Mouse (Mus musculus): ENCODE results near the gene Erf. TPM values are rescaled to one million over a fixed set of nuclear protein-coding genes. Genes with fewer than 3 reads are reported as not detected.

Gene Erf
- polyA plus RNA-seq, 1 experiment = 44.8 TPM

DNA sequence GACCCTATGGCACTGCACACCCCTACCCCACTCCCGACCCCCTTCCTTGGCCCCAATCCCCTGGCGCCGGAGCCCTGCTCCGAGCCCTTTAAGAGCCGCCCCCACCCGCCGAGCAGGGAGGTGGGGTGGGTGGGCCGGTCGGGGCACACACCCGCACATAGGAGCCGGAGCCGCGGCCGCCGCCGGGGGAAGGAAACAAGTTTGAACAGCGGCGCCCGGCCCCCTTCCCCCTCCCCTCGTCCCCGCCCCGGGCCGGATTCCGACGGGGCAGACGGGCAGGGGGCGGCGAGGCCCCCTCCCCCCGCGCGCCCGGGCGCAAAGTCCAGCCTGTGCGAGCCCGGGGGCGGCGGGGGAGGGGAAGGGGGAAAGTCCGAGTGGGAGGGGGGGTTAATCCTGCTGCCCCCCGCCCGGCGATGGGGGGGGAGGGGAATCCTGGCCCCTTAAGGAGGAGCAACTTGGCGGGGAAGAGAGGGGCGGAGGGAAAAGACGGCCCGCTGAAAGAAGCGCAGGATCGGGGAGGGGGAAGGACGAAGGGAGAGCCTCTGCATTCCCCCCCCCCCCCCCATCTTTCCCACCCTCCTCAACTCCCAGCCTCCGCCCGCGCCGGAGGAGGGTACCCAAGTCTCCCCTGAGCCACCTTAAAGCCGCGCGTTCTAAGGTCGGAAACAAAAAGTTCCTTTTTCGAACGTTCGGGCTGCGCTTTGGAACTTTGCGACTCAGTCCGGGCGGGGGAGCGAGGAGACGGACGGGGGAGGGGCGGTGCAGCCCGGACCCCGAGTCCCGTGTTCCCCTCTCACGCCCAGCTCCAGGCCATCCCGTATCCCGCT lies 1.0 kb downstream of the Erf start:
- peaks cover 18% of the 10 kb centered on the region for H3K36me3 ChIP-seq (replicated peaks; ENCODE audit: low read length)
- no peaks in the 10 kb centered on the region for H3K9me3 ChIP-seq
- H3K4me3 ChIP-seq (replicated peaks) = peak overlapping the region; percentile 97
- peaks cover 58% of the 10 kb centered on the region for H3K4me1 ChIP-seq
- TF ChIP-seq GATA1 (IDR thresholded peaks at IDR 0.05; ENCODE audit: borderline replicate concordance, low read length) (no peak), FLI1 (IDR thresholded peaks at IDR 0.05; ENCODE audit: low read length) (no peak)
- peaks cover 3% of the 10 kb centered on the region for H3K27me3 ChIP-seq (replicated peaks)

- peaks cover 2% of the 10 kb centered on the region for H3K27me3 ChIP-seq (replicated peaks)
- H3K9me3 ChIP-seq = no peaks in the 10 kb centered on the region
- no peak for TF ChIP-seq FLI1 (IDR thresholded peaks at IDR 0.05; ENCODE audit: low read length)
- no peak for TF ChIP-seq GATA1 (IDR thresholded peaks at IDR 0.05; ENCODE audit: borderline replicate concordance, low read length)
- peaks cover 59% of the 10 kb centered on the region for H3K4me1 ChIP-seq
- H3K36me3 ChIP-seq (replicated peaks; ENCODE audit: low read length) = peaks cover 23% of the 10 kb centered on the region
- H3K4me3 ChIP-seq (replicated peaks) = peak overlapping the region; percentile 97
Observed at GRCm38 (mm10) chr7:25248846-25249313, 1.7 kb downstream of the Erf start.

DNA sequence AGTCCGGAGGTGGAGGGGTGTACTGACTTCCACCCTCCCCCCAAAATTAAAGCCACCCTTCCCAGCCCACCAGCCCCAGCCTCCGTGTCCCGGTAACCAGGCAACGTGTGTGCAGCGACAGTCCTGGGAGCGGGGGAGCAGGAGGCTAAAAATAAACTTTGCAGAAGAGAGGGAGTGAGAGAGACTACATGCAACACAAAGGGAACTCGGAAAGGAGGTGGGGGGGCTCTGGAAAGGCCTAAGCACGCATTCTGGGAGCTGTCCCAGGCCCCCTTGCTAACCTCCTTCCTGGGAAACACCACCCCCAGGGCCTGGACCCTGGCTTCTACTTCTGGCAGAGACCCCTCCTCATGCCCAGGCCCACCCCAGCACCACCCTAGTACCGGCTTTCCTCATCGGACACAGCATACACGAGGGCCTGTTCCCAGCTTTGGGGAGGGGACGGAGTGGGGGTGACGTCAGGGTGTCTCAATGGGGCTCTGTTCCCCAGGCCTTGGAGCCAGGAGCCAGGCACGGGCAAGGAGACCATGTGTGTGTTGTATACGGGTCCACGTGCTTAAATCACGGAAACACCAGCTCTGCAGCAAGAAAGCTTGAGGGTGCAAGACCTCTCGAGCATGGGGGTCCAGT lies 2.4 kb downstream of the Erf start:
- no peaks in the 10 kb centered on the region for H3K9me3 ChIP-seq
- H3K4me1 ChIP-seq = peaks cover 59% of the 10 kb centered on the region
- peaks cover 26% of the 10 kb centered on the region for H3K36me3 ChIP-seq (replicated peaks; ENCODE audit: low read length)
- TF ChIP-seq FLI1 (IDR thresholded peaks at IDR 0.05; ENCODE audit: low read length) = no peak
- TF ChIP-seq GATA1 (IDR thresholded peaks at IDR 0.05; ENCODE audit: borderline replicate concordance, low read length) = no peak
- H3K4me3 ChIP-seq (replicated peaks) = peak overlapping the region; percentile 97
- H3K27me3 ChIP-seq (replicated peaks) = peaks cover 2% of the 10 kb centered on the region

DNA sequence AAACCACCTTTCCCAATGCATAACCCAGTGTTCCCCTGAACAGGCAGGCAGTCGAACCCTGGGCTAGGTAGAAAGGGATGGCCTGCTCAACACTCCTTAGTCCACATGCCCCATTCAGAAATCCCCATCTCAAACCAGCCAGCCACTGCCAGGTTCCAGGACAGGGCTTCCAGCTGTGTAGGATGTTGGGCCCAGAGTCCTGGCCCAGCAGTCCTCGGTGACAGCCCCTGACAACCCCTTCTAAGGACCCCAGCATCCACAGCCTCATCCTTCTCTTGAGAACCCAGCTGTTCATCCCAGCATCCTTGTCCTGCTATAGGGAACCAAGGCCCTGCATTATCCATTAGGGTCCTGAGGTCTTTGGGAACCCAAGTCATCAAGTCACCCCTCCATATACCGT lies 3.1 kb downstream of the Erf start:
- no peaks in the 10 kb centered on the region for H3K9me3 ChIP-seq
- H3K4me1 ChIP-seq = peaks cover 59% of the 10 kb centered on the region
- no peak for TF ChIP-seq FLI1 (IDR thresholded peaks at IDR 0.05; ENCODE audit: low read length)
- no peak for TF ChIP-seq GATA1 (IDR thresholded peaks at IDR 0.05; ENCODE audit: borderline replicate concordance, low read length)
- peaks cover 2% of the 10 kb centered on the region for H3K27me3 ChIP-seq (replicated peaks)
- H3K4me3 ChIP-seq (replicated peaks) = peak overlapping the region; percentile 15
- H3K36me3 ChIP-seq (replicated peaks; ENCODE audit: low read length) = peaks cover 33% of the 10 kb centered on the region

DNA sequence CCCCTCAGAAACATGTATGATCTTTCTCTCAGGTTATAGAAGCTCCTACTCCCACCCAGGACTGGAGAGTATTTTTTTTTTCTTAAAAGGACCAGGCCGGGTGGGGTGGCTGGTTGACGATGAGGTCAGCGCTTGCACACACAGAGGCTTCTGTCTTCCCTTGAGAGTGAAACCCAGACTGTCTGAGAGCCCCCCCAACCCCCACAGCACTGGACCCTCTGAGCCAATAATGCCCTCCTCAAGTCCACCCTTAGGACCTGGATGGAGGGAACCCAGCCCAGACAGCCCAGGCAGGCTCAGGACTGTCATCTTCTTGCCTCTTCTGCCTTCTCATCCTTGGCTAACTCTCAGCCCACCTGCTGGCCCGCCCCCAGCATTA lies 3.8 kb downstream of the Erf start:
- TF ChIP-seq GATA1 (IDR thresholded peaks at IDR 0.05; ENCODE audit: borderline replicate concordance, low read length) = no peak
- no peak for TF ChIP-seq FLI1 (IDR thresholded peaks at IDR 0.05; ENCODE audit: low read length)
- Histone ChIP-seq H3K4me1 (peaks cover 56% of the 10 kb centered on the region), H3K27me3 (replicated peaks) (peaks cover 2% of the 10 kb centered on the region), H3K9me3 (no peaks in the 10 kb centered on the region), H3K4me3 (replicated peaks) (peak overlapping the region; percentile 82), H3K36me3 (replicated peaks; ENCODE audit: low read length) (peaks cover 34% of the 10 kb centered on the region)

DNA sequence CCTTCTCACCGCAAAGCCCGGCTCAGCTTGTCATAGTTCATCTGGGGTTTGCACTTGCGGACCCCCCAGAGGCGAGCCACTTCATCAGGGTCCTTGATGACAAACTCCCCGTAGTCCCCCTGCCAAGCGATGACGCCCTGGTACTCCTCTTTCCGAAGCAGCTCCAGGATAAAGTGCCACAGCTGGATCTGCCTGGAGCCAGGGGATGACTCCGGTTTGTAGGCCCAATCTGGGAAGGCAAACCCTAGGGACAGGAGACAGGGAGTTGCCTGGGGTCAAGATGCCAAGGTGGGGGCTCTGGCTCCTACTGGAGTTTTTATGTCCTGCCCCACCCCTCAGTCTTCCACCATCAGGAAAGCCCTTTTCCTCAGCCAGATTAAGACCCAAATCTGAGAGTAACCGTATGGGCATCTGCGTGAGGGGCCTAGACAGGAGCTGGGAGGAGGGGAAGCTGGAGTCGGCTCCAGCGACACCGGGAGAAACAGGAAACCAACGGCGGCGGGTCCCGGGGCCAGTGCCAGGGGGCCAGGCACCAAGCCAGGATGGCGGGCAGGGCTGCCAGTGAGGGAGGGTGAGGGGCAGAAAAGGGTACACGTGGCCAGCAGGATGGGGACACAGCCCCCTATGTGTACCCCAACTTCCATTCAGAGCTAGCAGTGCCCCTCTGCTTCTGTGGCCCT lies 4.3 kb downstream of the Erf start:
- no peaks in the 10 kb centered on the region for H3K9me3 ChIP-seq
- peaks cover 56% of the 10 kb centered on the region for H3K4me1 ChIP-seq
- peak overlapping the region; percentile 82 for H3K4me3 ChIP-seq (replicated peaks)
- TF ChIP-seq GATA1 (IDR thresholded peaks at IDR 0.05; ENCODE audit: borderline replicate concordance, low read length) (no peak), FLI1 (IDR thresholded peaks at IDR 0.05; ENCODE audit: low read length) (no peak)
- H3K36me3 ChIP-seq (replicated peaks; ENCODE audit: low read length) = peaks cover 34% of the 10 kb centered on the region
- H3K27me3 ChIP-seq (replicated peaks) = peaks cover 2% of the 10 kb centered on the region

- Histone ChIP-seq H3K36me3 (replicated peaks; ENCODE audit: low read length) (peaks cover 34% of the 10 kb centered on the region), H3K27me3 (replicated peaks) (peaks cover 2% of the 10 kb centered on the region), H3K9me3 (no peaks in the 10 kb centered on the region), H3K4me1 (peaks cover 66% of the 10 kb centered on the region), H3K4me3 (replicated peaks) (no peak overlapping the region)
- no peak for TF ChIP-seq GATA1 (IDR thresholded peaks at IDR 0.05; ENCODE audit: borderline replicate concordance, low read length)
- TF ChIP-seq FLI1 (IDR thresholded peaks at IDR 0.05; ENCODE audit: low read length) = no peak
Observed at GRCm38 (mm10) chr7:25244562-25245369, 5.8 kb downstream of the Erf start.

DNA sequence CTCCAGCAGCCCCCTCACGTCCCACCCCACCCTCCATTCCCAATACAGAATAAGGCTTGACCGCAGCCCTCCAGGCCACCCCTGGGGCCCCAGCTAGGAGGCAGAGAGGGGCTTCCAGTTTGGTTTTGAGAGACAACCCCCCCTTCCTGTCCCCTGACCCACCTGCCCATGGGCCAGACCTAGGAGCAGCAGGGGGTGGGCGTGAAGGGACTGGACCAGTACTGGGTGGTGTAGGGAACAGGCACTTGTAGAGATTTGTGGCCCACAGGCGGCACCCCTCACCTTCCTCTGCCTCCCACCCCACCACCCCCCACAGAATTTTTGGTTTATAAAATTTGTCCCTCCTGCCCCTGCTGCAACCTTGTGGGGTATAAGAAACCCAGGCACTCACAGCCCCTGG lies 7.2 kb downstream of the Erf start:
- TF ChIP-seq GATA1 (IDR thresholded peaks at IDR 0.05; ENCODE audit: borderline replicate concordance, low read length) (no peak), FLI1 (IDR thresholded peaks at IDR 0.05; ENCODE audit: low read length) (no peak)
- peaks cover 2% of the 10 kb centered on the region for H3K27me3 ChIP-seq (replicated peaks)
- no peak overlapping the region for H3K4me3 ChIP-seq (replicated peaks)
- H3K36me3 ChIP-seq (replicated peaks; ENCODE audit: low read length) = peaks cover 34% of the 10 kb centered on the region
- no peaks in the 10 kb centered on the region for H3K9me3 ChIP-seq
- H3K4me1 ChIP-seq = peaks cover 70% of the 10 kb centered on the region

GRCm38 (mm10) chr7:25241062-25241461 lies 9.5 kb downstream of the Erf start:
- H3K27me3 ChIP-seq (replicated peaks) = no peaks in the 10 kb centered on the region
- H3K9me3 ChIP-seq = no peaks in the 10 kb centered on the region
- H3K36me3 ChIP-seq (replicated peaks; ENCODE audit: low read length) = peaks cover 32% of the 10 kb centered on the region
- H3K4me3 ChIP-seq (replicated peaks) = peak overlapping the region; percentile 55
- no peak for TF ChIP-seq FLI1 (IDR thresholded peaks at IDR 0.05; ENCODE audit: low read length)
- no peak for TF ChIP-seq GATA1 (IDR thresholded peaks at IDR 0.05; ENCODE audit: borderline replicate concordance, low read length)
- H3K4me1 ChIP-seq = peaks cover 56% of the 10 kb centered on the region

All from megakaryocyte, embryonic 14.5 days (primary cell).